Mouse (Mus musculus) heart, adult 2 months (tissue): ENCODE data around the gene Med29. TPM values are rescaled to one million over a fixed set of nuclear protein-coding genes. Genes with fewer than 3 reads are reported as not detected.
A peak's percentile ranks its signal among the peaks of the same experiment; 100 is the strongest.

Experiments used
- DNase-seq, 2 experiments: peaks; one replicate each; pipeline ENCODE4 v3.0.0; 2021
- H3K27ac ChIP-seq: fragments of 200-600 bp; 2 replicates; pipeline ENCODE4 v1.8.1; 2022
- H3K27me3 ChIP-seq: fragments of 200-500 bp; 2 replicates; pipeline ENCODE4 v1.6.1; 2012; ENCODE audit warnings: mild to moderate bottlenecking, low read length, inconsistent platforms, mixed read lengths; ENCODE audit not compliant: control insufficient read depth, insufficient read depth
- H3K36me3 ChIP-seq: fragments of 200-500 bp; 2 replicates; pipeline ENCODE4 v1.6.1; 2012; ENCODE audit warnings: low read length, inconsistent platforms; ENCODE audit not compliant: control insufficient read depth, insufficient read depth
- H3K4me1 ChIP-seq: fragments of 200-500 bp; 2 replicates; pipeline ENCODE4 v1.6.1; 2011; ENCODE audit warnings: low read length; ENCODE audit not compliant: control insufficient read depth, insufficient read depth
- H3K4me3 ChIP-seq: fragments of 200-600 bp; 2 replicates; pipeline ENCODE4 v1.8.1; 2022
- H3K79me2 ChIP-seq: fragments of 200-500 bp; replicated peaks from 2 replicates; pipeline ENCODE4 v1.6.1; 2012; ENCODE audit warnings: mild to moderate bottlenecking, inconsistent platforms, low read length, moderate library complexity, mixed read lengths; ENCODE audit not compliant: control insufficient read depth, insufficient read depth
- H3K9ac ChIP-seq: fragments of 200-500 bp; 2 replicates; pipeline ENCODE4 v1.6.1; 2012; ENCODE audit warnings: low read depth, mild to moderate bottlenecking, control low read depth, inconsistent platforms, low read length, mixed read lengths
- CTCF ChIP-seq: fragments of 200-600 bp; IDR thresholded peaks from 2 replicates; pipeline ENCODE4 v1.8.1; 2022; ENCODE audit warnings: antibody characterized with exemption, mild to moderate bottlenecking, moderate library complexity
- EP300 ChIP-seq: fragments of 200-500 bp; IDR thresholded peaks from 2 replicates; pipeline ENCODE4 v1.6.1; 2011; ENCODE audit warnings: low read depth, low read length, control low read depth; ENCODE audit not compliant: insufficient read depth
- POLR2A ChIP-seq: fragments of 200-500 bp; IDR thresholded peaks from 2 replicates; pipeline ENCODE4 v1.6.1; 2011; ENCODE audit warnings: mild to moderate bottlenecking, low read depth, low read length, control low read depth; ENCODE audit not compliant: insufficient read depth
- WGBS: fragments of 180-500 bp; shearing (Covaris S2); methylation state at CpG from one replicate; pipeline ENCODE4 v1.1.7; 2018; 5-methylcytosine and 5-hydroxymethylcytosine counted together
- intact Hi-C: fragments of 180-260 bp; cut with DNase I; formaldehyde crosslinking; loops from one replicate; pipeline ENCODE4 v1.15.1; 2025
- polyA plus RNA-seq: library from polyadenylated mRNA; depleted of rRNA; stranded (reverse); fragments of >200 nt; gene quantifications from 2 replicates; pipeline ENCODE4 v1.2.3, GENCODE M21; 2012
- total RNA-seq, 2 experiments: library from RNA; stranded (reverse); gene quantifications; 2 replicates each; pipeline ENCODE4 v1.2.3; 2021

Gene Med29
- total and polyA plus RNA-seq, 3 experiments, result 20.8 to 48.8 (median 21.5) TPM

GRCm38 (mm10) chr7:28401942-28402341, 9.4 kb upstream of the Med29 start:
- no peak for TF ChIP-seq POLR2A
- no peak for TF ChIP-seq EP300
- no peak for TF ChIP-seq CTCF

GRCm38 (mm10) chr7:28401030-28401429, 8.5 kb upstream of the Med29 start:
- no peak for DNase-seq
- Histone ChIP-seq H3K79me2 (no peaks in the 10 kb centered on the region), H3K27me3 (no peaks in the 10 kb centered on the region), H3K4me1 (no peaks in the 10 kb centered on the region), H3K4me3 (no peak overlapping the region), H3K27ac (no peak overlapping the region), H3K9ac (no peak overlapping the region), H3K36me3 (no peaks in the 10 kb centered on the region)
- 100% methylated on average over 1 of the region's 1 CpGs for WGBS
- TF ChIP-seq CTCF (no peak), POLR2A (no peak), EP300 (no peak)
- intact Hi-C loops, result no loop called here

More at GRCm38 (mm10) chr7:28401942-28402341, 9.4 kb upstream of the Med29 start:
- H3K27me3 ChIP-seq, result no peaks in the 10 kb centered on the region
- no peak for DNase-seq
- no peaks in the 10 kb centered on the region for H3K4me1 ChIP-seq
- intact Hi-C loops, result no loop called here
- H3K27ac ChIP-seq, result no peak overlapping the region
- WGBS, result 54% methylated on average over 3 of the region's 3 CpGs
- no peak overlapping the region for H3K4me3 ChIP-seq
- no peaks in the 10 kb centered on the region for H3K36me3 ChIP-seq
- H3K9ac ChIP-seq, result no peak overlapping the region
- H3K79me2 ChIP-seq, result no peaks in the 10 kb centered on the region

- H3K27me3 ChIP-seq, result no peaks in the 10 kb centered on the region
- TF ChIP-seq CTCF (no peak), EP300 (no peak), POLR2A (no peak)
- H3K79me2 ChIP-seq, result no peaks in the 10 kb centered on the region
- DNase-seq, result no peak
- H3K4me1 ChIP-seq, result no peaks in the 10 kb centered on the region
- no peak overlapping the region for H3K27ac ChIP-seq
- no peak overlapping the region for H3K4me3 ChIP-seq
- no peak overlapping the region for H3K9ac ChIP-seq
- intact Hi-C loops, result no loop called here
- no peaks in the 10 kb centered on the region for H3K36me3 ChIP-seq
- WGBS, result 85% methylated on average over 10 of the region's 10 CpGs
These were observed 6.3 kb upstream of the Med29 start for GRCm38 (mm10) chr7:28398696-28399340.

DNA sequence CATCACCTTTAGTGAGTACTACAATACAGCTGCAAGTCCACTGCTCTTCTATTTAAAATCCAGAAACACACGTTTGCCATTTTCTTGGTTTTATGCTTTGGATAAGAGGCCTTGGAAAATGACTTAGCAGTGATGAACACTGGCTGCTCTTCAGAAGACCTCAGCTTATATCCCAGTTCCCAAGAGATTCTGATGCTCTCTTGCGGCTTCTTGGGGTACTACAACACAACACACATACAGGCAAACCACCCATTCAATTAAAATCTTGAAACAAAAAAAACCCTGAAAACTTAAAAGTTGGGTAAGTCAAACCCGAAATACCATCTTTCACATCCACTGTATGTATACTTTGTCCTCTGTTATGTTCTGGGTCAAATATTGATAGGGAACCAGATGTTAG, 5.5 kb upstream of the Med29 start:
- peaks cover 2% of the 10 kb centered on the region; the same call in 1 of the 2 replicates for H3K79me2 ChIP-seq
- no peaks in the 10 kb centered on the region for H3K36me3 ChIP-seq
- 48% methylated on average over 3 of the region's 3 CpGs for WGBS
- no peaks in the 10 kb centered on the region for H3K27me3 ChIP-seq
- 0 out of 2 replicates have a peak, but pooled peaks cover 2% of the 10 kb centered on the region for H3K4me1 ChIP-seq
- H3K4me3 ChIP-seq, result no peak overlapping the region
- H3K9ac ChIP-seq, result no peak overlapping the region
- no peak for DNase-seq
- TF ChIP-seq EP300 (no peak), CTCF (peak; percentile 71)
- intact Hi-C loops, result no loop called here
- H3K27ac ChIP-seq, result no peak overlapping the region

DNA sequence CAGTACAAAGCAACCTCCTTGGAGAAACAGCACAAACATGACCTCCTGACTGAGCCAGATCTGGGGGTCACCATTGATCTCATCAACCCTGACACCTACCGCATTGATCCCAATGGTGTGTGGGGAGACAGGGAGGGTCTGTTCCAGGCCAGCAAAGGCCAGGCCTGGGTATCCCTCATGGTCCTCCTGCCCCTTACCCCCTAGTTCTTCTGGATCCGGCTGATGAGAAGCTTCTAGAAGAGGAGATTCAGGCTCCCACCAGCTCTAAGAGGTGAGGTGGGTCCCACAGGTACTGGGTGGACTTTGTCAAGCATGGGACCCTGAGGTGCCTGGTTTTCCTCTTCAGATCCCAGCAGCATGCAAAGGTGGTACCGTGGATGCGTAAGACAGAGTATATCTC, 2.9 kb upstream of the Med29 start:
- Histone ChIP-seq H3K4me3 (no peak overlapping the region), H3K27me3 (no peaks in the 10 kb centered on the region), H3K9ac (no peak overlapping the region), H3K4me1 (0 out of 2 replicates have a peak, but pooled peaks cover 2% of the 10 kb centered on the region), H3K36me3 (no peaks in the 10 kb centered on the region), H3K27ac (no peak overlapping the region), H3K79me2 (peaks cover 2% of the 10 kb centered on the region; the same call in 1 of the 2 replicates)
- WGBS, result 95% methylated on average over 4 of the region's 4 CpGs
- DNase-seq, result no peak
- intact Hi-C loops, result loop anchor here (2.0 kb wide), 1 partner anchor 39 kb away; no protein-coding TSS in a partner anchor
- no peak for TF ChIP-seq CTCF
- TF ChIP-seq POLR2A, result no peak

- intact Hi-C loops, result no loop called here
- TF ChIP-seq CTCF (no peak), EP300 (no peak), POLR2A (no peak)
- Histone ChIP-seq H3K36me3 (no peaks in the 10 kb centered on the region), H3K4me3 (peak overlapping the region; percentile 96), H3K9ac (peak overlapping the region; percentile 87), H3K27me3 (no peaks in the 10 kb centered on the region), H3K79me2 (peaks cover 2% of the 10 kb centered on the region; the same call in 1 of the 2 replicates), H3K4me1 (0 out of 2 replicates have a peak, but pooled peaks cover 2% of the 10 kb centered on the region), H3K27ac (peak overlapping the region; percentile 84)
- 3% methylated on average over 22 of the region's 22 CpGs for WGBS
- peak in 1 of 2 experiments; percentile 21 for DNase-seq
These were observed 904 bp upstream of the Med29 start for GRCm38 (mm10) chr7:28393272-28393951.
